Mouse (Mus musculus): ENCODE data around the gene Atxn2l.

DNA sequence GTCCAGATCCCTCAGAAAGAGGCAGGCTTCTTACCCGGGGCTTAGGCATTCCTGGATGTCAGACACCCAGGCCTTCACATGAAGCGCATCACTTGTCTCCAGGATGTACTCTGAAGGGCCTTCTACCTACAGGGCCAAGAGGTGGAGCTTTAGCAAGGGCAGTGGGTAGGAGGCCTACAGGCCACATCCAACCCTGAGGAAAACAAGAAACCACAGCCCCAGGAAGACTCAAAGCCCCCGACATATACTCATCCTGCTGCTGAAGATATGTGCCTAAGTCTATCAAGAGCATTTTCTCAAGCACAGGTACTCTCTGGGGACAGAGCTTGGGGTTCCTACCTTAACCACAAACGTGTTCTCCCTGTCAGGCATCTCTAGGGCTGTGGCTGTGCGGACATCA, 31.9 kb downstream of the Atxn2l start:
- TF ChIP-seq FLI1 (IDR thresholded peaks at IDR 0.05; ENCODE audit: low read length) (no peak), GATA1 (IDR thresholded peaks at IDR 0.05; ENCODE audit: borderline replicate concordance, low read length) (no peak)

Data from megakaryocyte, embryonic 14.5 days (primary cell).